Mouse (Mus musculus) thymus, postnatal 0 days (tissue): ENCODE measurements around the gene Gm20388. TPM values are rescaled to one million over a fixed set of nuclear protein-coding genes. Genes with fewer than 3 reads are reported as not detected.
"Not testable (repeated sequence)": the region's sequence is repeated elsewhere in the genome, so short reads cannot be mapped to it uniquely, and the experiment has no call there.

Experiments used
- DNase-seq: peaks from one replicate; pipeline ENCODE4 v3.0.0-alpha.2; 2015; ENCODE audit warnings: low spot score
- polyA plus RNA-seq: library from polyadenylated mRNA; unstranded; fragments of >200 nt; fragmentation: Nextera tagmentation; extraction: Ambion mirVana; gene quantifications from 2 replicates; pipeline ENCODE4 v1.2.1, GENCODE M21; 2015

Gene Gm20388
- polyA plus RNA-seq, 1 experiment from 2014 or later, result not detected

- DNase-seq, result peak; percentile 20
Observed at GRCm38 (mm10) chr8:123978166-123978838, 4067.7 kb downstream of the Gm20388 start.

- no peak for DNase-seq
Observed at GRCm38 (mm10) chr8:123978926-123979325, 4068.3 kb downstream of the Gm20388 start.

DNA sequence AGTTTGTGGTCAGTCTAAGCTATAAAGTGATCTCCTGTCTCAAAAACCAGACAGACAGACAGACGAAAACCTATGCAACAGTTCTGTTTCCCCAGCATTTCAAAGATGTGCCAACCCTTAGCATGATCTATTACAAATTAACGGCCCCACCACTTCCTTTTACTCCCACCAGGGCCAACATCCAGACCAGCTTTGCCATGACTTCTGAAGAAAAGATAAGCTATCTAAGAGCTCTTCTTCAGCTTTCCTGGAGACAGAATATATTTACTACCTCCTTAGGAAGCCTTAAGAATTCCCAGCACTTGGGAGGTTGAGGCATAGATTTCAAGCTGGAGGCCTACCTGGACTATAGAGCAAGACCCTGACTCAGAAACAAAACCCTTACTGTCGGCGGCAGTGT, 4069.6 kb downstream of the Gm20388 start:
- DNase-seq, result no peak

- no peak for DNase-seq
Observed at GRCm38 (mm10) chr8:123981674-123982073, 4071.0 kb downstream of the Gm20388 start.

- DNase-seq, result peak; percentile 33
Observed at GRCm38 (mm10) chr8:123982291-123982793, 4071.7 kb downstream of the Gm20388 start.

DNA sequence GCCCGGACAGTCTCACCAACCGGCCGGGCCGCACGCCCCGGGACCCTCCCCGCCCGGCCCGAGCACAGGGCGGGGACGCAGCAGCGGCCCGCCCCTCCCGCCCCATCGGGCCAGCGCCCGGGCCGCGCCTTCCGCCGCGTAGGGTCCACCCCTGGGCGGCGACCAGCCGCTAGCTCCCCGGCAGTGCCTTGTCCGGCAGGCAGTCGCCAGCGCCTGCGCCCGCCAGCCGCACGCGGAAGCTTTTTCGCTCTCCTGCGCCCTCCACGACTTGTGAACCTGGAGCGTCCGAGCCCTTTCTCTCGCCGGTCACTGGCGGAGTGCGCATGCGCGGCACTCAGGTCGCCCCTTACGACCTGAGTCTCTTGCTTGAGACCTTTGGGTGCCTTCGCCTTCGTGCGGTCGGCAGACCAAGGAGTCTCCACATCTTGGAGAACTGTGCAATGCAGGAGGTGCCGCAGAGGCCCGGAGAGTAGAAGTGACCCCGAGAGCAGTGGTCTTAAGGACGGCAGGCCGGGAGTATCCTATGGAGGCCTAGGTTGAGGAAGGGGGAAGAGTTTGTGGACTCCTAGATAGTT, 4072.3 kb downstream of the Gm20388 start, which contains the start of gene Abcb10:
TSS of gene Abcb10 (minus strand) at position 297 of the 575 bp plus-strand sequence.
- DNase-seq, result peak; percentile 64

DNA sequence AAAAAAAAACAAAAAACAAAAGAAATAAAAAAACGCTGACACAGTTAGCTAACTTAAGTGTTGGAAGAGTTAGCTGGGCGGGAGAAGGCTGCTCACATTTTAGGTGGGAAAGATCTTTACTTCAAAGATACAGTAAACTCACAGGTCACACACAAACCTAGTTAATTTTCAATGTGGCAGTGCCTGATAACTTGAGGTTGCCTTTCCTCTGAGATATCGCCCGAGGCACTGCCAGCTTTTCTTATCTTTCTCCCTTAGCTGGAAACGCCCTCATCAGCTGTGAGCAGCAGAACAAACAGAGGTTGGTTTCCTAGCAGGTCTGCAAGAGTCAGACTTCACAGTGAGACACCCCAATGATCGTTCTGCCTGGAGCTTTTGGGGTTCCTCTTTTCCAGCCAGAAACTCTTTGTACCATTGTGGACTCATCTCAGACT, 4078.0 kb downstream of the Gm20388 start:
- DNase-seq, result no peak

DNA sequence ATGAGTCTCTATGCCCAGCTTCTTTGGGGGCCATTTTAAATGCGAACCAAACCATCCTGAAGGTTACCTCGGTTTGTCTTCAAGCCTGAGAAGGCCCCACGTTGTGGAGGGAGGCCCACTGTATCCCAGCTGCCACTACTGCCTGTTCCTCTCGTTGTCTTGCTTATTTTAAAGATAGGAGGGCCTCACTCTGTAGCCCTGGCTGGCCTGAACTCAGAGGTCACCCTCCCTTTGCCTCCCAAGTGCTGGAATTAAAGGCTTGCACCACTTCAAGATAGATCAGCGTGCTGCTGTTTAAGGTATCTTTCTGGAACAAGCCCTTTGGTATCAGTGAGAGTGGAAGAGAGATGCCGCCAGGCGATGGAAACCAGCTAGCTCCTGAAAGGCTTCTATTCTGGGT, 4078.5 kb downstream of the Gm20388 start:
- DNase-seq, result no peak

GRCm38 (mm10) chr8:123990277-123991049, 4079.8 kb downstream of the Gm20388 start:
- DNase-seq, result no peak

DNA sequence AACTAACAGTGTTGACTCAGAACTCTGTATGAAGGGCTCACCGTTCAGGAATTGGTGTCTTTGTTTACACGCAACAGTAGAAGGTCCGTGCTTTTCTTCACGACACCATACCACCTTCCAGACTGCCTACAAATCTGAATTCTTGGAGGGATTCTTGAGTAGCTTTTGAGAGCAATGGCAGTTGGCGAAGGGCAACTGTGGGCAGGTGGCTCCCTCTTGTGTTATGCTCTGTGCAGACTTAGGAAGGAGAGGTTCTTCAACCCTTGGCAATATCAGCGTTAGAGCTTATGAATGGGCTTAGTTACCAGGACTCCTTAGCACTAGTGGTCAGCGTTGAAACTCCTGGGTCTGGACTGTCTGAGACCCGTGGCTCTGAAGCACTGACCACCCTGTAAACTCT, 4081.9 kb downstream of the Gm20388 start:
- no peak for DNase-seq

DNA sequence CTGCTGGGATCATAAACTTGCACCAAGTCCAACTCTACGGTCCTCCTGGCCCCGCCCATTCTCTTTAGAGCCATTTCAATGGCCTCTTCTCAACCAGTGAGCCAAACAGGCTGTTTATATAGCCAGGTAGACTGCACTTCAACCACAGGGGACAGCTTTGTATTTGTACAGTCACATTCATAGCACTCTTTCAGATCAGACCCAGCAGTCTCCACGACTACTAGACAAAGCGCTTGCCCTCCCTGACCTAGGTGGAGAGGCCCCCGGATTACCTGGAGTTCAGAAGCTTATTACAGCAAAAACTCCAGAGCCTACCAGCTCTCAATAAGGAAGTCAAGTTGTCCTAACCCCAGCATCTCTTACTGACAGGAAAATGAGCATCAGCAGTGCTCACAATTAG, 4083.0 kb downstream of the Gm20388 start:
- DNase-seq, result no peak

DNA sequence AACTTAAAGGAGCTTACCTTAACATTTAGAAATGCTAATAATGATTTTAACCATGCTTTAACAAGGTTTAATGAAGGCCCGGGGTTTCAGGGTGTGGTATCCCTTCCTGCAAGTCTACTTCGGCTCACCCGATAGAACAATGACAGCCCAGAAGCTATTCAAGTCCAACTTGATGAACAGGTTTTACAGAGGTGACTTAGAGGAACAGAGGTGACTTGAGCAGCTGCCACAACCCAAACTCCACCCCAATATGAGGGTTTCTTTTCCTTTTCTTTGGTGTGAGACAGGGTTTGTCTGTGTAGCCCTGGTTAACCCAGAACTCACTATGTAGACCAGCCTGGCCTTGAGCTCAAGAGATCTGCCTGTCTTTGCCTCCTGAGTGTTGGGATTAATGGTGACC, 4083.4 kb downstream of the Gm20388 start:
- no peak for DNase-seq

DNA sequence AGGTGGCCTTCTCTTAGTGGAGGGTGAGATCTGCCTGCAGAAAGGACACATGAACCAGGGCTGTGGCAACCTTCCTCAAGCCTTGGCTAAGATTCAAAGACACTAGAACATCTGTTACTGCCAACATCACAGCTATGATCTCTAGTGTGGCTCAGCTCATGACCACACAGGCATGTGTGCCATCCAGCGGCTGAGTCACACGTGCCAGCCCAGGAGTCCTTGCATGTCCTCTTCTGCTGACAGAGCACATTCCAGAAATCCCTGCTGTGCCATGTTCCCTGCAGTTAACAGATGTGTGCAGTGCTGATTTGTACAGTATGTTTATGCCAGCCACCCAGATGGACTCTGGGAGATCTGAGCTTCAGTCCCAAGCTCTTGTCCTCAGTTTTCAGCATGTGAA, 4088.9 kb downstream of the Gm20388 start:
- DNase-seq, result no peak

- DNase-seq, result no peak
Observed at GRCm38 (mm10) chr8:124002546-124003108, 4092.0 kb downstream of the Gm20388 start.

GRCm38 (mm10) chr8:124007829-124008228, 4097.2 kb downstream of the Gm20388 start:
- DNase-seq, result no peak

DNA sequence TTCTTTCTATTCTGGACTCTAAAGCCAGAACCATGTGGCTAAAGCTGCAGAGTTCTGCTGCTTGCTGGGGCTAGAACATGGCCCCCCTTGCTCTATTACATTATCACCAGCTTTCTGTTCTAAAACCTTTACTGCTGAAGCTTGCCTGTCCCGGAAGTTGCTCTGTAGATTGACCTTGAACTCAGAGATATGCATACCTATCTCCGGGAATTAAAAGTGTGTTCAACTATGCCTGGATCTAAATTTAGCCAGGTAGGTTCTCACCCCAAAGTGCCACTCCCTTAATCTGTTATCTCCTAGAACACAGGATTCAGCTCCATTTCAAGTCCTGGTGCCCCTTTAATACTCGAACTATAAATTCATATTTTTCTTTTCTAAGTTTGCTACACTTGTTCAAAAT, 4100.9 kb downstream of the Gm20388 start:
- no peak for DNase-seq

GRCm38 (mm10) chr8:124011989-124012586, 4101.4 kb downstream of the Gm20388 start:
- DNase-seq, result no peak

GRCm38 (mm10) chr8:124014299-124014698, 4103.7 kb downstream of the Gm20388 start:
- not testable (repeated sequence) for DNase-seq

DNA sequence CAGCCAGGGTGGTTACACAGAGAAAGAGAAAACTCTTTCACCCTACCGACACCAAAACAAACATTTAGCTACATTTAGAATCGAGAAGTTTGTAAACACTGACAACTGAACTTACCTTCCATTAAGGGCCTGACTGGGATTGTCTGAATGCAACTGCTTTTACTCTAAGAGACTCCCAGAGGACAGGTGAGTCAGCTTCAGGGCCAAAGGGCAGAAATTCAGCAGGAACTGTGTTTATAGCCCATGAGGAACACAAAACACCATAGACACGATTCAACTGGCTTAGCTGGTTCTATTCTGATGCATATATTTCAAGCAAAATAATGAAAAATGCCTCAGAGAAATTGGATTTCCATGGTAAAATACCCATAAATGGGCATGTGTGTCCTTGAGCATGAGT, 4104.1 kb downstream of the Gm20388 start:
- DNase-seq, result no peak

DNA sequence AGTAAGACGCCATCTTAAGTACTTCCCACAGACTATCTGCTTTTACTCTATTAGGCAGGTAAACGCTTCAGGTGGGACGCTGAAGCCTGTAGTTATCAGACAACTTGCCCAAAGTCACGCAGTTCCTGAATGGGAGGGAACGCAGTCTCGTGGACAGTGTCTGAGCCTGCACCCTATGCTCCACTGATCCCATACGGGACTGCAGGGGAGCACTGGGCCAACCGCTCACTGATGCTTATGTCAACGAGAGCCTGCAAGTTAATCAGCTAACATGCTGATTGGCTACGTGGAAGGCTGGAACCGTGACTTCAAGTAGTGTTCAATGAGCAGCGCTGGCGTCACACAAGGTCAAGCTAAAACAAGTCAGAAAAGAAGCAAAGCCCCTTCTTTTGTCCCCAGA, 4109.1 kb downstream of the Gm20388 start:
- peak; percentile 23 for DNase-seq
